Mouse (Mus musculus): ENCODE measurements at regions not wholly inside any gene's neighbourhood (a gene's known extent, or its start where the extent isn't known, plus 50 kb on each side); places are given as distances from the start of the nearest gene placed in this dataset.
A peak's percentile ranks its signal among the peaks of the same experiment; 100 is the strongest.
"Not testable (repeated sequence)": the region's sequence is repeated elsewhere in the genome, so short reads cannot be mapped to it uniquely, and the experiment has no call there.

- 4% methylated on average over 21 of the region's 77 CpGs for WGBS
- H3K4me1 ChIP-seq (ENCODE audit: control insufficient read depth, insufficient read depth, low read depth, low read length); H3K27me3 ChIP-seq (replicated peaks; ENCODE audit: control insufficient read depth, insufficient read depth, low read length); H3K9me3 ChIP-seq (ENCODE audit: control insufficient read depth, low read length); H3K27ac ChIP-seq (ENCODE audit: low read depth, low read length); H3K36me3 ChIP-seq (ENCODE audit: control insufficient read depth, insufficient read depth, low read length); ATAC-seq: not testable (repeated sequence)
- peak overlapping the region; percentile 52 for H3K4me2 ChIP-seq (ENCODE audit: low read length)
- H3K4me3 ChIP-seq (ENCODE audit: low read length): peak overlapping the region; percentile 50
- H3K9ac ChIP-seq (ENCODE audit: low read depth, low read length): peak overlapping the region; percentile 64
These were observed 155.2 kb upstream of the 9030624G23Rik start for GRCm38 (mm10) chr12:24252071-24252874.
